Mouse (Mus musculus) B cell, adult 2 months (primary cell): ENCODE data around the gene Wsb2.

Experiments
- DNase-seq, 2 experiments: peaks; one replicate each; pipeline ENCODE4 v3.0.0; 2022

Gene Wsb2

GRCm38 (mm10) chr5:117357478-117358247, 559 bp downstream of the Wsb2 start:
- peak; percentile 42 to 43 for DNase-seq

DNA sequence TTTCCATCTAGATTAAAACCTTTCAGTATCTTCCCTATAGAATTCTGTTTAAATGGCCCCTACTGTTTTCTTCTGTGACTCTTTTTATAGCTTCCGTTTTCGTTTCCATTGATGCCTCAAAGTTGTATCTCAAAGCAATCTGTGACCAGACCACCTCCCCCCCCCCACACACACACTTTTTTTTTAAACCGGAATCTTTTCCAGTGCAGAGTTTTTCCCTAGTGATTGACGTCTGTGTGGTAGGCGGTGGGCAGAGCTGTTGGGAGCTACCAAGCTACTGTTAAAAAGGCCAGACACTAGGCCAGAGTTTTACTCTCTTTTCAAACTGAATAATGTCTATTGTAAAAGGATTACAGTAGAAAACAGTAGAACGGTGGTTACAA, 1.1 kb downstream of the Wsb2 start:
- no peak for DNase-seq

DNA sequence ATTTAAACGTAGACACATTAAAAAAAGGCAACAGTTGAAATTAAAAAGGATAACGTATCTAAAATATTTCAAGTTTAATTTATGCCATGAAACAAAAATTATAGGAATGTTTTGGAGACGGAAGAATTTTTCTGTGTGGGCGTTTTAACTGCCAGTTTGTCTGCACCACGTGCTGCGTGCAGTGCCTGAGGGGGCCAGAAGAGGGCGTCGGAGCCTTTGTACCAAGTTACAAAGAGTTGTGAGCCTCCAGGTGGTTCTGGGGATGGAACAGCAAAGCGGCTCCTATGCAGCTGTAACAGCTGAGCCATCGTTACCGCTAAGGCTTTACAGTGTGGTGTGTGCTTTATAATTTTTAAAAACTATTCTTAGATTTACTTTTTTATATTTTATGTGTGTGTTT, 1.6 kb downstream of the Wsb2 start:
- DNase-seq = peak; percentile 80 to 82

GRCm38 (mm10) chr5:117359497-117360227, 2.6 kb downstream of the Wsb2 start:
- peak; percentile 35 to 49 for DNase-seq

DNA sequence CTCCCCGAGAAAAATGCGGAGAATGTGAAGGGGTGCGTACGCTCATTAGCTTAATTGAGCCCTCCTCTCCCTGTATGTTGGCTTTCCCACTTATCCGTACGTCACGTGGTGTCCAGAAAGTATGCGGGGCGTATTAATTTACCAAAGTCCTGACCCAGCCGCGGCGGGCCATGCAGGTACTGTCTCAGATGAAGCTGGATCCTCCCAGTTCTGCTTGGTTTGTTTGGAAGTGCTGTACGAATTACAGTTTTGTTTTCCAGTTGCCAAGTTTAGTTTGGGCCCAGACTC, 3.1 kb downstream of the Wsb2 start:
- DNase-seq = no peak

- DNase-seq = no peak
These were observed 3.8 kb downstream of the Wsb2 start for GRCm38 (mm10) chr5:117360631-117361541.

- DNase-seq = no peak
These were observed 4.5 kb downstream of the Wsb2 start for GRCm38 (mm10) chr5:117361590-117361989.

- DNase-seq = no peak
These were observed 6.1 kb downstream of the Wsb2 start for GRCm38 (mm10) chr5:117363066-117363782.

DNA sequence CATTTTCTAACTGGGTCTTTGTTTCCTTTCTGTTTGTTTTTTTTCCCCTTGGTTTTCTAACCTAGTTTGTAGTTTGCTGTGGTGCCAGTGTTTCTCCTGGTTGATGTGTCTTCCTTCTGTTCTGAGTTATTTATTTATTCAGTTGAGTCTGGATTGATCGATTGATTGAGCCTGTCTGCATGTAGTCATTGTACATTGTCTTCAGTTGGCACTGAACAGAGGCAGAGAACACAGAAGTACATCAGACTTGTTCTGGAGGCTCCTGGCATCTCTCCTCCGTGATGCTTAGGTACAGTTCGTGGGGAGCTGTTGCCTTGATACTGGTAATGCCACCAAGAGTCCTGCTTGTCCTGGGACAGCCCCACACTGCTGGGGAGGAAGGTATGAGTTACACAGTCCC, 7.7 kb downstream of the Wsb2 start:
- no peak for DNase-seq

GRCm38 (mm10) chr5:117365904-117366561, 8.9 kb downstream of the Wsb2 start:
- DNase-seq = no peak

GRCm38 (mm10) chr5:117367206-117367605, 10.1 kb downstream of the Wsb2 start:
- no peak for DNase-seq

DNA sequence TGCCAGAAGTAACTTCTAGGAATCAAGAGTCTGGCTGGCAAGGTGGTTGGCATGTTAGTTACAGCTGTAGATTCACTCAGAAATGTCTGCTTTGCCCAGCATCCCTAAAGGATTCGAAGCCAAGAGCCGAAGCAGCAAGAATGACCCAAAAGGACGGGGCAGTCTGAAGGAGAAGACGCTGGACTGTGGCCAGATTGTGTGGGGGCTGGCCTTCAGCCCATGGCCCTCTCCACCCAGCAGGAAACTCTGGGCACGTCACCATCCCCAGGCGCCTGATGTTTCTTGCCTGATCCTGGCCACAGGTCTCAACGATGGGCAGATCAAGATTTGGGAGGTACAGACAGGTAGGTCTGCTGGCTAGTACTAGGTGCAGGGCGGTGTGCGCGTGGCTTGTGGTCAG, 13.5 kb downstream of the Wsb2 start:
- no peak for DNase-seq

DNA sequence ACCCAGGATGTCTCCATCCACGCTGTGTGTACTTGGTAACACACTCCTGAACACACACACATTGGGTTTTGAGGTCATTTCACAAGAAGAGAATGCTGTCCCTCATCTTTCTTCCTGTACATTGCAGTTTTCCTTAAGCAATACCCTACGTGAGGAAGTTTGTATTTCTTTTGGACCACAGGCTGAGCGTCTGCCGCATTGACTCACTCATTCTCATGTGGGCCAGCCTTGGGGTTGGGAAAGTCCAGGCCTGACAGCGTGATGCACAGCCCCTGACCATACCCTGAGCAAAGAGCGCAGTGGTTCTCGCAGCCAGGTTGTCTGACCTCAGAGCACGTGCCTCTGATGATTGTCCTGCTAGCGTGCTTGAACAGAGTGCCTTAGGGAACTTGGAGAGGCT, 16.3 kb downstream of the Wsb2 start:
- DNase-seq = no peak

DNA sequence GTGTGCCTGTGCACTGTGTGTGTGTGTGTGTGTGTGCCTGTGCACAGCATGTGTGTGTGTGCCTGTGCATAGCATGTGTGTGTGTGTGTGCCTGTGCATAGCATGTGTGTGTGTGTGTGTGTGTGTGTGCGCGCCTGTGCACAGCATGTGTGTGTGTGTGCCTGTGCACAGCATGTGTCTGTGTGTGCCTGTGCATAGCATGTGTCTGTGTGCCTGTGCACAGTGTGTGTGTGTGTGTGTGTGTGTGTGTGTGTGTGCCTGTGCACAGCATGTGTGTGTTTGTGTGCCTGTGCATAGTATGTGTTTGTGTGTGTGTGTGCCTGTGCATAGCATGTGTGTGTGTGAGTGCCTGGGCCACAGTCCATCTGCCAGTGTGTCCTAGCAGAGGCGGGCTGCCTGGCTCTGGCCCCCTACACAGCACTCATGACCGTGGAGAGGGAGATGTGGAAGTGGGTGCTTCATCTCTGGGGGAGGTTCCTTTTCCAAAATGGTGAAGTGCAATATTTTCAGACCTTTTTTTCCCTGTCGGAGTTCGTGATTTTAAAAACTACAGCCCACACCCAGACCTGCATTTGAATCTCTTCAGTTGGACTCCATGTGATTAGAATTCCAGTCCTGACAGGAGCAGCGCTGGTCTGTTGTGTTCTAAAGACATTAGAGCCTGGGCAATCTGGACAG, 17.4 kb downstream of the Wsb2 start:
- DNase-seq = no peak

- DNase-seq = no peak
These were observed 19.2 kb downstream of the Wsb2 start for GRCm38 (mm10) chr5:117376331-117376761.

- peak; percentile 47 to 50 for DNase-seq
These were observed 20.6 kb downstream of the Wsb2 start for GRCm38 (mm10) chr5:117377731-117378130.

DNA sequence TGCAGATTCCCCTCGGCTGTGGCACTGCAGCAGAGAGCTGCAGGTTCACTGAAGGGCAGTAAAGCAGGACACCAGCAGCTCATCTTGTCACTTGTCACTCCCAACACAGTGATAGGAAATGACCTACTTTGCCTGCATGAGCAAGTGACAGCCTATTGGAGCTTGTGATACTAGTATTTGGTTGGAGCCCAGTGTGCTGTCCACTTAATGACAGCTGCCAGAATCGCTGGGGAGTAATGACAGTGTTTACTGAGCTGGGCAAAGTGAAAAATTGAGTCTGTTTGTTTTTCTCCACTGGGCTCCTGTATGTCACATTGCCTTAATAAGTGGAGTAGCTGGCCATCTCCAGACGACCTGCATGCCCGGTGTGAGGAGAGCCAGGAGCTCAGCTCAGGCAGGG, 23.1 kb downstream of the Wsb2 start:
- DNase-seq = no peak

GRCm38 (mm10) chr5:117381785-117382184, 24.7 kb downstream of the Wsb2 start:
- DNase-seq = no peak

GRCm38 (mm10) chr5:117383198-117383597, 26.1 kb downstream of the Wsb2 start:
- no peak for DNase-seq

DNA sequence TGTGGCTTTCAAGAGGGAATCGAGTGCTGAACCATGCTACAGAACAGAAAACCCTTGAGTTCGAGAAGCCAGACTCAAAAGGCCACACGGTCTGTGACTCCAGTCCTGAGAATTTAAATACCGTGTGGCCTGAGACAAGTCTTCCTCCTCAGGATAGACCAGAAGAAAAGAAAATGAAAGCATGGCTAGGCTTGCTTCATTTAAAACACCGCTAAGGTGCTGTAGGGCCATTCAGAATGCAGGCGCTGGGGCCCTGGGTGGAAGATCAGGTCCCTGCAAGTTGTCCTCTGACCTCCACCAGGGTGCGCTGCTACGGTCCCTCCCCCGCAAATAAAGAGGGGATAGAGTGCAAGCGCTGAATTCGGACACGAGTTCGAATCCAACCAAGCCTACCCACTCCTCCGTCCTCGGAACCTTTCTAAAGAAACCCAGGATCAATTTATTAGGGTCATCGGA, 31.2 kb downstream of the Wsb2 start:
- DNase-seq = peak; percentile 75

GRCm38 (mm10) chr5:117388877-117389276, 31.8 kb downstream of the Wsb2 start, which contains the start of gene Rfc5:
Gene Rfc5 (minus strand): TSS chr5:117389047.
- DNase-seq = peak; percentile 95 to 96
